Mouse (Mus musculus) granulocyte monocyte progenitor cell, adult 5-6 weeks (primary cell): ENCODE measurements around the gene Ctla2b. TPM values are rescaled to one million over a fixed set of nuclear protein-coding genes. Genes with fewer than 3 reads are reported as not detected.
"Not testable (repeated sequence)": the region's sequence is repeated elsewhere in the genome, so short reads cannot be mapped to it uniquely, and the experiment has no call there.

Experiments used
- ATAC-seq: replicated peaks from 2 replicates; pipeline ENCODE4 v1.8.0; 2016; ENCODE audit warnings: mild to moderate bottlenecking, moderate TSS enrichment, inconsistent platforms; ENCODE audit not compliant: poor library complexity, severe bottlenecking
- total RNA-seq, 2 experiments: library from RNA; stranded (forward) in 1 of 2; stranded (reverse) in 1 of 2; fragments of 200-712, 200-1000 nt in 1 of 2; fragments of >200 nt in 1 of 2; fragmentation: Nextera tagmentation in 1 of 2; gene quantifications; 2 replicates each; pipeline ENCODE4 v1.2.3; 2014 to 2017

The Ctla2b gene
- total RNA-seq (2014; fragmentation: Nextera tagmentation): 5.3 TPM in 1 of 2 replicates, not detected in the other
- 5.5 and 9.2 TPM in 2 replicates for total RNA-seq (2017)

DNA sequence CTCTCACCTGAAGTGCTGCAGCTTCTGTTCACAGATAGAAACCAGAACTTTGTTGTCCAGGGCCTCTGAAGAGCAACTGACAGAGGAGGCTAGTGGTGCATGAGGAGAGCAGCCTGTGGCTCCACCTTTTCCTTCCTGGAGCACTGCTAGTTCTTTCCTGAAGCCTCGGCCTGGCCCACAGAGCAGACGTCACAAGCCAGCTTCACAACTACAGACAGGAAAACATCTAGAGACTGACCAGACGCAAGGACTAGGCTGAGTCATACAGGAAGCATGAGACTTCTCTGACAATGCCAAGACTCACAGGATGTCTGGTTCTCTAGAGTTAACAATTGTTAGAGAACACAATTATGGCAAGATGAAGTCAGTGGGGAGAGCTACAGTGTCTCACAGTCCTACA lies at the start of gene Ctla2b:
Gene Ctla2b, minus strand, starts transcription at position 120 of the 400 bp plus-strand sequence.
- ATAC-seq: peak; percentile 97

DNA sequence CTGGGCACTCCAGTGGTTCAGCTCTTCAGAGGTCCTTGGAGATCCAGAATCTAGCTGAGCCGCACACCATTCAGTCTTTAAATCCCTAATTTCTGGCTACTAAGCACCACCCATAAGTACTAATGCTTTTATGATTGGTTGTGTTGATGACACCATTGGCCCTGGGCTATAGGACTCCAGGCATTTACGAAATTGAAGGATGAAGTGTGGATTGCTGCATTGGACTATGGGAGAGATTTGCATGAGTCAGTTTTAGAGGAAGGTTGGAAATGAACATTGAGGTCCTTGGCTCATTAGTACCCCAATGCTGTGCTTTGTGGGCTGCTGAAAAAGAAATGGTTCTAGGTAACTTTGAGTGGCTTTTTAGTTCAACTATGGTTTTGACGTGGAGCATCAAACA lies 44.6 kb upstream of the Ctla2b start, which contains the start of gene Tpbpa:
Gene Tpbpa, minus strand, starts transcription at position 101 of the 400 bp plus-strand sequence.
- ATAC-seq: not testable (repeated sequence)

- peak; percentile 99 for ATAC-seq
Observed at GRCm38 (mm10) chr13:60936500-60936901, 39.3 kb upstream of the Ctla2b start, which contains the start of the genes Gm49391 and Ctla2a. Gene Gm49391, minus strand, starts transcription at chr13:60936571. Gene Ctla2a, minus strand, starts transcription at chr13:60936625.

DNA sequence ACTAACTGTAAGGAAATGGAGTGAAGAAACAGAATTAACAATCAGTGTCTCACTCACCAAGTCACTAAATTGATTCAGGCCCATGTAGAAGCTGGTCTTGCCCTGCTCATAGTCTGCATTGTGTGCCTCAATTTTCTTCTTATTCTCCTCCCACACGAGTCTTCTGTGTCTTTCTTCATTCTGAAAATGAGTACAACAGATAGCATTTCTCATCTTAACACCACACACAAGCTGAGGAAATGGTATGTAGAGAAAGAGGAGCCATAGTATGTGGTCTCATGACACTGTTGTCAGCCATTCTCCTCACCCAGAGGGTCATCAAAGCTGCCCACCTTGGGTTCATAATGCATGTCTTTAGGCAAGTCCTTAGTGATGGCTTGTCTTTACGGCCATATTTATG lies 38.2 kb upstream of the Ctla2b start, which contains the start of gene Gm49393:
Gene Gm49393, minus strand, starts transcription at position 101 of the 400 bp plus-strand sequence.
- ATAC-seq: not testable (repeated sequence)

GRCm38 (mm10) chr13:60904780-60905179 lies 7.5 kb upstream of the Ctla2b start, which contains the start of gene Tpbpb:
Gene Tpbpb, minus strand, starts transcription at chr13:60904880.
- not testable (repeated sequence) for ATAC-seq

GRCm38 (mm10) chr13:60896794-60897193 lies 453 bp downstream of the Ctla2b start, which contains the start of gene Gm49392:
Gene Gm49392, minus strand, starts transcription at chr13:60896894.
- not testable (repeated sequence) for ATAC-seq

DNA sequence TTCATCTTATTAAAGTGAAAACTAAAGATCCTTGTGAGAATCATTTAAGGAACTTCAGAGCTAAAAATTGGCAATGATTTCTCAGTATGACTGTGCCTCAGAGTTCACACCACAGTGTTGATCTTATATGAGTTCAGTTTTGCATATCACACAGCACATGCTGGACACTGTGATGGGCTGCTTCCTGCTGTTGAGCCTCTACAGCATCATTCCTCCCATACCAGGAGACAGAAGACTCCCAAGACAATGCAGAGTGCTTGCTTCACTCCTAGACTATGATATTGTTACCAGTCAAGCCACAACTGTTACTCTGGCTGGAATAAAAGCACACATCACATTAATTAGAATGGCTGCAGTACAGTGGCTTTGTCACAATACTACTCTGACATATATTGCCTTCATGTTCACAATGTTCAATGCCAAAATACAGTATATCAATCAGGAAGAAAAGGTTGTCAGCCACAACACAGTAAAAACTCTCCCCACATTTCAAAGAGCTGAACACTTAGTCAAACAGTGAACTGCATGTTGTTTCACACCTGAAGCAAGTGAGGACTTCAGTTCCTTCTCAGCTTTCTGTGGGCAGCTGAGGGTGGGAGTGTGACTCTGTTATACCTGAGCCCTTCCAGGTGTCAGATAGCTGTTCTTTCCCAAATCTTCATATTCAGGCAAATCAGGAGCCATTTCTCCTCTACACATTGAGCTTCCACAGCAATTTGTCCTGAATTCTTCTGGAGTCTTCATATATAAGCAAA lies 1.7 kb downstream of the Ctla2b start:
- ATAC-seq: no peak

DNA sequence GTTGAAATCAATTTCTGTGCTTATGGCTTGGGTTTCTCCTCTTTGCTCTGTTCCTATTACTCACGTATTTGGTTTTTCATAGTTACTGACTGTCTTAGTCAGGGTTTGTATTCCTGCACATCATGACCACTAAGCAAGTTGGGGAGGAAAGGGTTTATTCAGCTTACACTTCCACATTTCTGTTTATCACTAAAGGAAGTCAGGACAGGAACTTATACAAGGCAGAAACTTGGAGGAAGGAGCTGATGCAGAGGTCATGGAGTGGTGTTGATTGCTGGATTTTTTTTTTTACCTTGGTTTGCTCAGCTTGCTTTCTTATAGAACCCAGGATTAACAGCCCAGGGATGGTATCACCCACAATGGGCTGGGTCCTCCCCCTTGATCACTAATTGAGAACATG lies 4.9 kb downstream of the Ctla2b start:
- ATAC-seq: 0 out of 2 replicates have a peak, but pooled peaks have one; percentile 27

DNA sequence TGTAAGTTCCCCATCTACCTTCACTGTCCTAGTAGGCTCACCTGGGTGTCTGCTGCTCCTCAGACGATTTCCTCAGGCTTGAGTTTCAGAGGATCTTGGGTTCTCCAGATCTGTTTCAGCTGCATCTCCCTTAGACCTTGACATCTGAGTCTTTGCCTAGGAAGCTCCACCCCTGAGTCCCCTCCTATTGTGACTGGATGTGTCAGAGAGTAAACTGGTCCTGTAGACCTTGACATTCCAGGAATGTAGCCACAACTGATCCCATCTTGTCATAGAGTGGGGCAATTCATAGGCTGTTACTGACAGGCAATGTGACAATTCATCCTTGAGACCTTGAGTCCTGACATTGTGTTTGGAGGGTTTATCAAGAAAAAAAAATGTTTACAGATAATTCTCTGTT lies 33.0 kb downstream of the Ctla2b start, which contains the start of gene 4930486L24Rik:
Gene 4930486L24Rik, minus strand, starts transcription at position 195 of the 400 bp plus-strand sequence.
- no peak for ATAC-seq

DNA sequence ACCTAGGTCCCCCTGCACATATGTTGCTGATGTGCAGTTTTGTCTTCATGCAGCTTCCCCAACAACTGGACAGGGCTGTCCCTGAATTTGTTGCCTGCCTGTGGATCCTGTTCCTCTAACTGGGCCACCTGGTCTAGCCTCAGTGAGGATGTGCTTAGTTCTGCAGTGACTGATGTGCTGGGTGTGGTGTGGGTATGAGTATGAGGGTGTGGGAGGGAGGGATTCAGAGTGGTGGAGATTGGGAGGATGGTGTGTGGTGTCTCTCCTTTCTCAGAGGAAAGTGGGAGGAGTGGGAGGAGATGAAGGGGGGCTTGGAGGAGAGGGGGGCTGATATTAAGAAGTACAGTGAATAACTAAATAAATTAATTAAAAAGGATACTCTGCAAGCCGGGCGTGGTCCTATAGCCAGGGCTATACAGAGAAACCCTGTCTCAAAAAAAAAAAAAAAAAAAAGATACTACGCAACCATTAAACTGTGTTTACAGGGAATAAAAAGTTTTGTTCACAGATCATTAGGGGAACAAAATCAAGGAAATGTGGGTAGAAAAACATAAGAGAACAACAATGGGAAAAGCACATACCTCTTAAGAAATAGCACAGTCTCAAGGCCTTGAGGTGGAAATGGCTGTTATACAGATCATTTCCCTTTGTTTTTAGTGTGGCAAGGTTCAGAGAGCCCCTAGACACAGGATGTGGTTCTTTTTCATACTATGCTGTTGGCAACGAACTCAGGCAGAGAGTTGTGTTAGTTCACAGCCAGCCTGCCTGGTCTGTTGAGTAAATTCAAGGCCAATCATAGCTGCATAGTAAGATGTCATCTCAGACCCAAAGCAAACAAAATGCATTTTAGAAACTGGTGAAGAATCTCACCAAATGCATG lies 48.8 kb downstream of the Ctla2b start:
- peak; percentile 62 for ATAC-seq

Other genes with a start within 250 kb of the Ctla2b start
- gene BC051665, start 111.1 kb downstream of the Ctla2b start, total RNA-seq (2014; fragmentation: Nextera tagmentation): not detected in 2 replicates
- gene BC051665, start 111.1 kb downstream of the Ctla2b start, total RNA-seq (2017): not detected in 2 replicates
- not detected in 2 replicates for gene Ctsll3, start 94.6 kb downstream of the Ctla2b start, total RNA-seq (2014; fragmentation: Nextera tagmentation)
- not detected in 2 replicates for gene Ctsll3, start 94.6 kb downstream of the Ctla2b start, total RNA-seq (2017)
- gene 4930486L24Rik, start 33.0 kb downstream of the Ctla2b start, total RNA-seq (2014; fragmentation: Nextera tagmentation): 0.73 TPM in 1 of 2 replicates, not detected in the other
- not detected in 2 replicates for gene 4930486L24Rik, start 33.0 kb downstream of the Ctla2b start, total RNA-seq (2017)
- not detected in 2 replicates for gene Gm49392, start 553 bp downstream of the Ctla2b start, total RNA-seq (2014; fragmentation: Nextera tagmentation)
- 1.3 TPM in 1 of 2 replicates, not detected in the other for gene Gm49392, start 553 bp downstream of the Ctla2b start, total RNA-seq (2017)
- gene Tpbpb, start 7.4 kb upstream of the Ctla2b start, total RNA-seq (2014; fragmentation: Nextera tagmentation): not detected in 2 replicates
- not detected in 2 replicates for gene Tpbpb, start 7.4 kb upstream of the Ctla2b start, total RNA-seq (2017)
- gene Gm49393, start 38.1 kb upstream of the Ctla2b start, total RNA-seq (2014; fragmentation: Nextera tagmentation): not detected in 2 replicates
- gene Gm49393, start 38.1 kb upstream of the Ctla2b start, total RNA-seq (2017): 0.69 TPM in 1 of 2 replicates, not detected in the other
- gene Gm49391, start 39.1 kb upstream of the Ctla2b start, total RNA-seq (2014; fragmentation: Nextera tagmentation): not detected in 2 replicates
- gene Gm49391, start 39.1 kb upstream of the Ctla2b start, total RNA-seq (2017): 4.5 TPM in 1 of 2 replicates, not detected in the other
- 11.0 and 14.0 TPM in 2 replicates for gene Ctla2a, start 39.2 kb upstream of the Ctla2b start, total RNA-seq (2014; fragmentation: Nextera tagmentation)
- gene Ctla2a, start 39.2 kb upstream of the Ctla2b start, total RNA-seq (2017): 14.9 and 24.9 TPM in 2 replicates
- not detected in 2 replicates for gene Tpbpa, start 44.5 kb upstream of the Ctla2b start, total RNA-seq (2014; fragmentation: Nextera tagmentation)
- not detected in 2 replicates for gene Tpbpa, start 44.5 kb upstream of the Ctla2b start, total RNA-seq (2017)
- not detected in 2 replicates for gene Ctsj, start 108.5 kb upstream of the Ctla2b start, total RNA-seq (2014; fragmentation: Nextera tagmentation)
- gene Ctsj, start 108.5 kb upstream of the Ctla2b start, total RNA-seq (2017): not detected in 2 replicates
- gene Ctsq, start 143.2 kb upstream of the Ctla2b start, total RNA-seq (2014; fragmentation: Nextera tagmentation): not detected in 2 replicates
- gene Ctsq, start 143.2 kb upstream of the Ctla2b start, total RNA-seq (2017): not detected in 2 replicates